Mouse (Mus musculus): ENCODE measurements at regions not wholly inside any gene's neighbourhood (a gene's known extent, or its start where the extent isn't known, plus 50 kb on each side); places are given as distances from the start of the nearest gene placed in this dataset.
A peak's percentile ranks its signal among the peaks of the same experiment; 100 is the strongest.

DNA sequence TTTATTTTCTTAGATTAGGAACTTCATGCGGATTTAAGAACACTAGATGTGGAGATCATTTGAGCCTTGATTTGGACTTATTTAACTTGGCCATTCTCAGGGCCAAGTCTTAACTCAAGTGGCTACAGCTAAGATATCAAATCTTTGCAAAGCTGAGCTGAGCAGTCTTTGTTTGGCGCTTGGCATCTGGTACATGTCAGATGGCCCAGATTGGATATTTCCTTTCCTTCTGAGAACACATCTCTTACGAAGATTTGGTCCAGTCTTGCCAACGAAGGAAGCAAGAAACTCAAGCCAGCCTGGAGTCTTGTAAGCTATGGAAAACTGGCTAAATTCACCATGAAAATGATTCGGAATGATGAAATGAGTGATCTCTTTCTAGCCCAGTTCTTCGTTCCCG is 59.1 kb upstream of the Cdc42ep3 start:
- no peak for DNase-seq

DNA sequence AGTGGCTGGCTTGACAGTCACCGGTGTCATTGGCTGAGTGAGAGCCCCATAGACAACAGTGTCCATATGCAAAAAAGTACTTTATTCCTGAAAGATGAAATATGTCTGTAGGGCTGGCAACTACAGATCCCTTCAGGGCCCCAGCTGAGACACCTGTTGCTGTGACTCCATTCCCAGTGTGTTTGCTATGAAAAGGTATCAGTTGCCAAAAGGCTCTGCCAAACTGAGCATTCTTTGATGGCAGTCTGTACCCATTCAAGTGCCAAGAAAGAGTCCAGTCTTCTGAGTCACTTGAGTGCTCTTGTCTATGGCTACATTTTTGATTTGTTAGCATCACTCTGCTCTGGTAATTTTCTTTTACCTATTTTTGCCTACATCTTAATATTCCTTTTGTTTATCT is 63.1 kb upstream of the Cdc42ep3 start:
- DNase-seq: no peak

DNA sequence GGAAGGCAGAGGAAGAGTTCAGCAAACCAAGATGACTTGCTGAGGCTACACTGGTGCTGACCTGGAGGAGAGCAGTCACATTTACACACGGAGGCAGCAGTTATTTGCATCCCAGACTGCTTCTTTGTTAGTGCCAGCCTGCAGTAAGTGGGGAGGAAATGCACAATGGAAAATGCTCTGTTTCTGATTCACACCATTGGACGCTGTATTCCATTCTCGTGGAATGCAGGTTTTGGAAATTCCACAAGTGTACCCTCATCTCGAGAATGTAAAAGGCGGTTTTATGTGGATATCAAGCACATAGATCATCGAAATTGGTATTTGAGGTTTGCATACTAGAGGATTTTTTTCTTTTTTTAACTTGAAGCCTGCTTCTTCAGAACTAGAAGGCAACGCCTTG is 66.7 kb upstream of the Cdc42ep3 start:
- DNase-seq: no peak

DNA sequence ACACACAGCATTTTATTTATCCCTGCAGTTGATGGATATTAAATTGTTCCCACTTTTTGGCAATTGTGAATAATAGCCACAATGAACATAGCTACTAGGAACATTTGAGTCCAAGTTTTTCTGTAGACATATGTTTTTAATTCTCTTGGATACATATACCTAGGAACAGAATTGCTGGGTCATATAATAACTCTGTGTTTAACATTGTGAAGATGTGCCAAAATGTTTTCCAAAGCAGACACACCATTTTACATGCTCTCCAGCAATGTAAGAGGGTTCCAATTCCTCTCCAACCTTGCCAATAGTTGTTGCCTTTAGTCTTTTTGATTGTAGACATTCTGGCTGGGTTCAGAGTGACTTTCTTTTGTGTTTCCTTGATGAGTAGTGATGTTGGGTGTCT is 84.3 kb upstream of the Cdc42ep3 start:
- no peak for DNase-seq

DNA sequence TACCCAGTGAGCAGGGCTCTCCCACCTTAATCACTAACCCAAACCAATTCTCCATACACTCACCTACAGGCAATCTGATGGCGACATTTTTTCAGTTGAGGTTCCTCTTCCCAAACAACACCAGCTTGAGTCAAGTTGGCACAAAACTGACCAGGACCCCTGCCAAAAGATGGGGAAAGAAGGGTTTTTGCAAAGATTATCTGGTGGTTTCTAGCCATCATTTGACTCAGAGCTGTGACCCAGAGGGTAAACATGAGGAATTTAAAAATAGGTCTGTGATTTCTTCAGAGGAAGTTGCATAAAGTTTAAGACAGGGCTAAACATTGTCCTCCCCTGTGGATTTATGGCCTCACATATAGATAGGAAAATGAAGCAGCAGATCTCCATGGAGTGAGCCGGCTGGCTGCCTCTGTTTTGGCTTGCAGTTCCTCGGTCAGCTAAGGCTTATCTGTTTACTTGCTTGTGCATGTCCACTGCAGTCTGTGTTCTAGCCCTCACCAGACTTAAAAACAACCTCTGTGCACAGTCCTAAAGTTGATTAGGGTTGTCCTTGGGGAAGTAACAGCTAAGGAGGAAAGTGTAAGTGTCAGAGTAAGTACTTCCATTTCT is 87.7 kb upstream of the Cdc42ep3 start:
- peak; percentile 33 for DNase-seq

DNA sequence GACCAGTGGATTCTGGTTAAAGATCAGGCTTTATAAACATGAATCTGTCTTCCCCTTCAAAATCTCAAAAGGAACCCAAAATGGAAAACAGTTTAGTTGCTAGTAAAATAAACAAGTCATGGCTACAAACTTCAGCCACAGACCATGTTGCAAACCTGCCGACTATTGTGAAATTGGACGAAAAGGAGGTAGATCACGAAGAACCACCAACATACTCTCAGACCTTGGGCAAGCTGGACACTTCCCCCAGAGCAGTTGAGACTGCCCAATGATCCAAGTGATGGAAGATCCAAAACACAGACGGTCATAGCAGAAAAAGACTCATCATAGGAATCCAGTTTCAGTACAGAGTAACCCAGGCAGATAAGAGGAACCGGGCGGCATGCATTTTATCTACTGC is 92.3 kb upstream of the Cdc42ep3 start:
- DNase-seq: no peak

DNA sequence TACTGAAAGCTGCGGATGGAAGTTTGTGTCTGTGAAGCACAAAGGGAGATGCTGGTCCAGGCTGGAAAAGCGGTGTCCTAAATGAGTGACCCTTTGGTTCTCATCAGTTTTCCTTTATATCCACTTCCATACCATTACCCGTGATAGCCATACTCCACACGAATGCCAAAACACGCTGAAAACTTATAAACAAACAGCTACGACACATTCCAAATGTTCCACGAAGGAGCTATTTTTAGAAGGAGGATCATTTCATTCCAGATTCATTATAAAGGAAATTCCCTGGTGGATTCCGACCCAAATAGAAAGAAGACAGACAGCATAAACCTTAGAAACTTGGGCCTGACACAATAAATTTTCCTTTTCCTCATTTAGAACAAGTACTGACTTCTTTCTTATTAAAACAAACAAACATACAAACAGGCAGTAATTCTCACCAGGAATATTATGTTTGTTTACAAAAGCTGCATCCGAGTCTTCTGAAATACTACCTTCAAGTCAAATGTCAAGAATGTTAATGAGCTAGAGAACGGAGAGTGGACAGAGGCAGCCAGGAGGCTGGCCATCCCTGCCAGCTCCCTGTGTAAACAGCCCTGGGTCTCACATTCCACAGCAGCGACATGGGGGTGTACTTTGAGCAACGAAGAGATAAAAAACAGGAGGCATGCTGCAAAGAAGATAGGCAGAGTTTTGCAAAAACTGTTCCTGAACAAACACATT is 96.4 kb upstream of the Cdc42ep3 start:
- DNase-seq: peak; percentile 51

DNA sequence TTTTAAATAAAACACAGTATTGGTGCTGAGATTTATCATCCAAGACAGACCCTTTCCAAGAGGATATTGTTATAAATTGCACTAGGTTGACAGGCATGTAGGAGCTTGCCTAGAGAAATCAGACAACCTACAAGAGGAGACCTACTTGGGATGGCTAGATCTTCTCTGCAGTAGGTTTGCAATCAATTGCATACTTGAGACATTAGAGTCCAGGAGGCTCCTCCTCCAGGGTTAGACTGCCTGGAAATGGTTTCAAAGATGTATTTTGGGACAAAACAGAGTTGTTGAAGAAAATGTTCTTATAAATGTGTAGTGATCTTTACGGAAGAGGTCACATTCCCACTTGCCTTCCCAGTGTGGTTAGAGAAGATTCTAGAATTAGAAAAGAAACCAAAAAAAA is 98.9 kb upstream of the Cdc42ep3 start:
- no peak for DNase-seq

DNA sequence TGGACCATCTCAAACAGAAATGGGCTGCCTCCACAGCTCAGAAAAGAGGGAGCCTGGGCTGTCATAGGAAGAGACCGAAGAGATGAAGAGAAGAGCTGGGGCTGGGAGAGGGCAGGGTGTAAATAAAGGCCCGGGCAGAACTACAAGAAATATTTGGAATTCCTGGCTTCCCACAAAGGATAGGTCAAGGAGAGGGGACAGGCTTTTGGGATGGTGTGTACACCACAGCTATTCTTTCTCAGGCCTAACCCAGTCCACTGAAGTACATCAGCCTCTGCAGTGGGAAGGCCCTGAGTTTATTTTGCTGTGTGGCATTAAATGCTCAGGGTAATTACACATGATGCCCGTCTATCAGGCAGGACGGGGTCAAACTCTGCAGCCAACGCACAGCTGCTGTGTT is 99.6 kb upstream of the Cdc42ep3 start:
- peak; percentile 19 for DNase-seq

DNA sequence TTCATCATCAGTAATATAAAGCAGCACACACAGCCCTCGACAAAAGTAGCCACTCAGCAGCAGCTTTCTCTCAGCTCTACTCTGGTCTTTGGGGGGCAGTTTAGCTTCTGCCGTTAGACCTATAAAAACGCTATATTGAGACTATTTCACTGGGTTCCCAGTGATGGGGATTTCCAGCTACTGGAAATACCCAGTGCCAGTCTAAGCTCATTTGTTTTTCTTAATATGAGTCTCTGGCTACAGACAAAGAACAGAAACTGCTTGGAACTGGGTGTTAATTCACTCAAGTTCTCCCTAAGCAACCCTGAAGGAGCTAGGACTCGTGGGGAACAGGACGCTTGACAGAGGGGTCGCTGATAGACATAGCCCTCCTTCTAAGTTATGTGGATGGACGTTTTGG is 100.3 kb upstream of the Cdc42ep3 start:
- DNase-seq: no peak

DNA sequence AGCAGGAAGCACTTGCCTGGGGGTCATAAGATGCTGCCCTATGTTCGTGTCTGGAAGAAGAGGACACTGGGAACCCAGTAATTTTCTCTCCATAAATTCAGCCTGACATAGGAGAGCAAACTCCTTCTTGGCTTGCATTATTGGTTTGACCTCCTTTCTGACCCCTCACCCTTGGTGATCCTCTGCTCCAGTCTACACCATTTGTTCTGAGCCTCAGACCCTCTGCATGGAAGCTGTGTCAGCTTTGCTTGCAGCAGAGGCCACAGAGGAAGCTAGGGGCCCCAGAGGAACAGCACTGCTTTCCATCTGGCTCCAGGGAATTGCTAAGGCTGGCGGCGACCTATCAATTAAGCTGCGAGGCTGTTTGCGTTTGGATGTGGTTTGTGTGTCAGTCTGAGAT is 102.7 kb upstream of the Cdc42ep3 start:
- no peak for DNase-seq

DNA sequence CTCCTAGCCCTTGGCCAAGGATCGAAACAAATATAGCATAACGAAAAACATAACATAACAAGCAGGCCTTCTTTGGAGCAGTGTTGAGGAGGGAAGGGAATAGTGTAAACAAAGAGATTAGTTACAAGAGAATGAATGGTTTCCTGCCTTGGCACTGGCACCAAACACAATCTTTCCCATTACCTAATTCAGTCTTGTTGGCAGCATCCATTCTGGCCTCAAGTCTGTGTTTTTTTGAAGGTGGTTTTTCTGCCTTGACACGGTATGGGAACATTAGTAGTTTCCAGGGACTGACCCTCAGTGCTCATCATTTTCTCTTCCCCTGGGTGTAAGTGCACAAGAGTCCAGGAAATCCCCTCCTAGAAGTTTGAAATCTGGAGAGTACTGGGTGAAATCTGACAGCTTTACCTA is 106.8 kb upstream of the Cdc42ep3 start:
- DNase-seq: peak; percentile 27

DNA sequence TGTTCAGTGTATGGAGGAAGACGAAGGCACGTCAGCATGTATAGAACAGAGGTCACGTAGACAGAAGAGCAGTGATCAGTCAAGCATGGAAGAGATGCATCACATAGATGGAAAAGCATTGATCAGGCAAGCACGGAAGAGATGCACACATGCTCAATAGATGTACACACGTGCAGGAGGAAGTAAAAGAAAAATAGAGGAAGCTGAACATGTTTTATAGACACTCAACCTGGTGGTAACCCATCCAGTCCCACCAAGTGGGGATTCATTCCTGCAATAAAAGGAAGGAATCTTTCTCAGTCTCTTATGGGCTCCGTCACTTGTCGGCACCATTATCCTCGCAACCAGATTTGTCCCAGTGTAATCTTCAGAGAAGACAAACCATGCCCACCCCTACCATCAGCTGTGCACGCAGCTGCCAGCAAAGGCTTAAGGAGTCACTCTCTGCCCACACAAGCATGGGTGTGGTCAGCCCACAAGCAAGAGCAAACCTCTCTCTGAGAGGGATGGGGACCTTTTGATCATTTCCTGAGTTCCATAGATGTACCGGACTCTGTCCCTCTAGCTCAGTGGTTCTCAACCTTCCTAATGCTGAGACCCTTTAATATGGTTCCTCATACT is 108.3 kb upstream of the Cdc42ep3 start:
- DNase-seq: no peak

DNA sequence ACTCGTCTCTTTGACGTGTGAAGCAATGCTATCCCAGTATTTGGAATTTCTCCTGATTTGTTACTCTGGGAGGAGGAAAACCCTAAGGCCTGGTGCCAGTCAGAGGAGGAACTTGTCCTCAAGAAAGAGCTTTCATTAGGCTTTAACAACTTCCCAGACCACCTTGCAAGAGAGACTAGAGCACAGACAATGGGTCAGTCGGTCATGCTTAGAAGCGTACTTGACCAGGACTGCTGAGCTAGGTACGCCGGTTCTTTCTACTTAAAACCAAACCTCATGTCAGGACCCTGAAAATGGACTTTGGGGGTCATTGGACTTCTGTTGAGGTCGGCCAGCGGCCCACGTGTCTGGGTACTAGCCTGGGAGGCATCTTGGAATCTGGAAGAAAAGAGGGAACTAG is 110.8 kb upstream of the Cdc42ep3 start:
- DNase-seq: no peak

DNA sequence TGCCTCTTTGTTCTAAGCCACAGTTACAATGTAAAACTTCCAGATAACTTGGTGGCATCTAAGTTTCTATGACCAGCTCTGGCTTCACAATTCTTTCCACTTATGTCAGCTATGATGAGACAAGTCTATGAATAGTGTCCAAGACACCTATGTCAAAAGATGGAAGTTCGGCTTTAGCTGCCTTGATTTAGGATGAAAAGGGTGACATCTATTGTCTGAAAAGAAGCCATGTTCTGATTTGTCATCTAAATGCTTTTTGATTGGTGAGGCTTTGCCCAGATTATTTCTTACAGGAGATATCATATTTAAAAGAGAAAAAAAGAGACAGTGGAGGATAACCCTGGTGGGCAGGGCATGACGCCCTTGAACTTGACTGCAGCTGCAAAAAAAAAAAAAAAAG is 116.7 kb upstream of the Cdc42ep3 start:
- DNase-seq: no peak

DNA sequence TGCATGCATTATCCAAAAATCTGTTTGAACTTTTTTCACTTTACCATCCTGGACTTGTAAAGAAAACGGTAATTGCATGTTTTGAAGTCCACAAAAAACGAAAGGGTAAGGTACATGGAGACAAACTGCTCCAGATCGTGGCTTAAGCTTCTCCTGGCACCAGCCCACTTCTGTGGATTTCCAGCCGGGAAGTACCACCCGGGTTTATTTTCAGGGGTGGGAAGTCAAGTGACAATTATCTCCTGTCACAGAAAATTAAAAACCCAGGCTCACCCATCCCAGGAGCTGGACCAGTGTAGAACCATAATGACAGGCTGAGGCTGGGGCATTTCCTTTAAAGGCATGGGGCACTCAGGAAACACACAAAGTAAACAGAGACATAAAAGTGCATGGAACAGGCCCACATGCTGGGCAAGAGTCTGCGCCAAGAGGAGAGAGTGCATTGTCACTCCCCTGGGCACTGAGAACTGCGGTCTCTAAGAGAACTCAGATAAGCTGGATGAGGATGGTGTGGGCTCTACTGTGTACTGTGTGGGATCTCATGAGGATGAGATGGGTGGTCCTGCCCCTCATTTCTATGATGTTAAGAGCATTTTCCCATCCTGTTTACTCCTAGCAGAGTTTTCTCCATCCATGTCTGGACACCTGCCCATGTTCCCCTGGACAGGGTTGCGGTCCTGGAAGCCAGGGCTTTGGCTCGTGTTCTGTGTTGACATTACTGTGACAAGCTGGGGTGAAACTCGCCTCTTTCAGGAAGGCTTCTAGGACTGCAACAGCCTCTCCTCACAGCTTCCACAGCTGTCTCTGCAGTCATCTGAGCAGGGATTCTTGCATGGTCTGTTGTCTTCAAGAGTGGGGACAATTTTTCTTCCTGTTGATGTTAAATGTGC is 117.5 kb upstream of the Cdc42ep3 start:
- DNase-seq: peak; percentile 67

DNA sequence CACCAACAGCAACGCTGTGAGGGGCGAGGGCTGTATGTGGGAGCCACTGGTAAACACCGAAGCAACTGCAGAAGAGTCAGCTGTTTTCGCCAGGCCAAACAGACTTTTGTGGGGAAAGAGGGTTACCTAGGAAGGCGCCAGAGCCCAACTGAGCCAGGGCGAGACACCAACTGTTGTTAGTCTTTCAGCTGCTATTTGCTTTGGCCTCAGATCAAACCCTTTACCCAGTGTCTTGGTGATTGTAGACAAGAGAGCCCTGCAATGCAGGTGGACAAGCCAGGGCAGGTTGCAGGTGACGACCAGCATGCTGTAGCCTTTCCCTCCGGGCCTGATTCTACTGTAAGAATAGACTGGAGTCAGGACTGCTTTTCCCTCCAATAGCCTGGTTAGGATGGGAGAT is 121.8 kb upstream of the Cdc42ep3 start:
- no peak for DNase-seq

DNA sequence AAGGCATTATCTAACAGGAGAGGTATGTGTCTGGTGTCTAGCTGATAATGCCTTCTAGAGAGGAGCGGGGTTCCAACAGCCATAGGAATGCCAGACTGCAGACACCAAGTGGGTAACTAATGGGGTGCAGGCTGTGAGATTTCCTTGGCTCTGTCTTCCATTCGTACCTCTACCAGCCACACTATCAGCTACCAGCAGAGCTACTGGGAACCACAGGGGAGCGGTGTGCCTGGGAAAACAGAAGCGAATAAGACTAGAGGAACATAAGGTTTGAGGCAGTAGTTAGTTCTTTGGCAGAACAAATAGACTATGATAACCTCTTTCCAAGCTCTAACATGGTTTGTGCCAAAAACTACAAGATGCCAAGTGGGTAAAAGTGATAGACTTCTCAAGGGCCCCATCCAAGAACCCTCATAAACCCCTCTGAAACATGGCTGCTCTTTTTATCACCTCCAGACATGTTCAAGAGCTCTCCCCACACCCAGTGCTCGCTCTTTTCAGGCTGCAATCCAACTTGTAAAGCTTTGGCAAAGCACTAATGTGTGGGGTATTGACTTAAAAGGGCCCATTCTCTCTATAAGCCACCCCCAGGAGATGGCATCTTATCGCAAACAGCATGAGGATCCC is 126.3 kb upstream of the Cdc42ep3 start:
- no peak for DNase-seq

DNA sequence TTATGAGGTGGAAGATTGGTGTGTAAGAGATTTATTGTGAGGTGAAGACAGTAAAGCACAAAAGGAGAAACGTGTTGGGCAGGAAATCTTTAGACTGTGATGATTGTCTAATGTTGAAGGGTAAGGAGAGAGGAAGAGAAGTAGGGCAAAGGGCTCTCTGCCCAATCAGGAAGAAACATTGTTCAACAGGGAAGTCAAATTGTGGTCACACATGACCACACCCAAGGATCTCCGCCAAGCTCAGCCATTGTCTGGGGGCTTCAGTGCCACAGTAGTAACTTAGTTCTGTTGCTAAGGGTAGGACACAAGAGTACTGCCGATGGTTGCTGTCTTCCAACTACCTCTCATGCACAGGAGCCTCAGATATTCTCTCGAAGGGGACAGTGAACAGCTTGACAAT is 127.0 kb upstream of the Cdc42ep3 start:
- peak; percentile 42 for DNase-seq

DNA sequence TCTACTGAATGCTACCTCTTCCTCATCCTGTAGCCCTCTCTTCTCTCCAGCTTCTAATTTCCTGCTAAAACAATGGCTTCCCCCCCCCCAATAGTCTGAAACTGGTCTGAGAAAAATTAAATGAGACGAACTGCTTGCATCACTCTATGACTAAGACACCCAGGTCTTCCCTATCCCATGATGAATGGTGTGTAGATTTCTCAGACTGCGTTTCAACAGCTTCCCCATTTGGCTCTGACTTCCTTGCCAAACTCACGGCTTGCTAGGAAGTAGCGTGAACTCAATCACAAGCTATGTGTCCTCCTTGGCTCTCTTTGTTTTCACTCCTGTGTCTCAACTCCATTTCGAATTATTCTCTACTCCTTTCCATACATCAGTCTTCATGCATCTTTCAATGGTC is 126.4 kb upstream of the Rmdn2 start:
- DNase-seq: no peak

DNA sequence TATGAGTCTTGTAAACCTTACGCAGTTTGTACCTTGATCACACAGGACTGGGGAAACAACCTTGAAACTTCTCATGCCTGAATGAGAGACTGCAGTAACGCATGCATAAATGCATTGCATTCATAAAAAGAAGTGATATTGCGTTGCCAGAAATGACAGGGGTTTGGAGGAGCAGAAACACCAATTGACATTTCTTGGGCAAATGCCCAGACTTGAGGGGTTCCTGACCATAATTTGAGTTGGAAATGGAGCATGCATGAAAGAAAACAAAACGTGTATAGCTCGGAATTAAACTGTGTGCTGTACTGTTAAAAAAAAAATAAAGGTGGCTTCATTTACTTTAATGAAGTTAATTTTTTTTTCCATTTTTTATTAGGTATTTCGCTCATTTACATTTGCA is 122.4 kb upstream of the Rmdn2 start:
- DNase-seq: no peak

DNA sequence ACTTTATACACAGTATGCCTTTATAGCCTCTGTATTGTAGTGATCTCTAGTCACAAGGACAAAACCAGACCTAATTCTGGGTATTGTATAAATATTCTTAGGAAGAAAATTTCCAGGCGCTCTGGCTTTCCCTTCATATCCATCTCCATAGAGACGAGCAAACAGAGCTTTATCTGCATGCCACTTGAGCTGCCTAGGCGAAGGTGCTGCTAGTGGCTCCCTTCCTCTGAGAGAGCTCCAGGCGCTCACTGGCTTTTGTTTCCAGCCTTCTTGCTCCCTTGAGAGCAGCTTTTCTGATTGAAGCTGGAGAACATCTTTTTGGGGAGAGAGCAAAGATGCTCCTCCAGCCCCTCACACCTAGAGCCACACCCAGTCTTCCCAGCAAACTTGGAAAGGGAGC is 114.0 kb upstream of the Rmdn2 start:
- DNase-seq: no peak

DNA sequence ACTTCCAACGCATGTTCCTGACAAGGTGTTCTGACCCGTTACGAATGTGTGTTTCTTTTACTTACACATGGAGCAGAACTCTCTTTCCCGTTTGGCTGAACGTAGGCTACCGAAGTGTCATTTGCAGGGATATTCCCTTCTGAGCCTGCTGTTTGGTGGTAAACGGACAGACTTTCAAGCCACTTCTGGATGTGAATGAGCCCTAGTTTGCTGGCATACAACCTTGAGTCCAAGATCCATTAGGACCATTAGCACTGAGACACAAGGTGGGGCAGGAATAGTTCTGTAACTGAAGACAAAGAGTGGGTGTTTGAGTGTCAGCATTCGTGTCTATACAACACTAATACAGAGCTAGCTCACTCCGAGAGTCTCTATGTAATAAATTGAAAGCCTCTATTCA is 113.3 kb upstream of the Rmdn2 start:
- DNase-seq: no peak

Measured in lung, postnatal 10 days (tissue).